Mouse (Mus musculus) testis, adult 2 months (tissue): ENCODE results near the gene Cdh15.

Experiments used
- CTCF ChIP-seq: fragments of 200-500 bp; IDR thresholded peaks from 2 replicates; pipeline ENCODE4 v1.5.1; 2012; ENCODE audit warnings: low read depth, mild to moderate bottlenecking, inconsistent platforms, low read length, moderate library complexity; ENCODE audit not compliant: control insufficient read depth, insufficient read depth, insufficient replicate concordance
- POLR2A ChIP-seq: fragments of 200-500 bp; IDR thresholded peaks from 2 replicates; pipeline ENCODE4 v1.6.1; 2012; ENCODE audit warnings: low read depth, mild to moderate bottlenecking, inconsistent platforms, low read length, moderate library complexity; ENCODE audit not compliant: control insufficient read depth

GRCm38 (mm10) chr8:122912150-122912549, 64.4 kb downstream of the Cdh15 start:
- TF ChIP-seq POLR2A (no peak), CTCF (no peak)
